Mouse (Mus musculus) 416B (cell line): Measurements from ENCODE around the gene Defa23.
"Not testable (repeated sequence)": the region's sequence is repeated elsewhere in the genome, so short reads cannot be mapped to it uniquely, and the experiment has no call there.

Experiments used
- DNase-seq: peaks from one replicate; pipeline ENCODE4 v3.0.0; 2011; ENCODE audit warnings: low read depth

Defa23 gene

DNA sequence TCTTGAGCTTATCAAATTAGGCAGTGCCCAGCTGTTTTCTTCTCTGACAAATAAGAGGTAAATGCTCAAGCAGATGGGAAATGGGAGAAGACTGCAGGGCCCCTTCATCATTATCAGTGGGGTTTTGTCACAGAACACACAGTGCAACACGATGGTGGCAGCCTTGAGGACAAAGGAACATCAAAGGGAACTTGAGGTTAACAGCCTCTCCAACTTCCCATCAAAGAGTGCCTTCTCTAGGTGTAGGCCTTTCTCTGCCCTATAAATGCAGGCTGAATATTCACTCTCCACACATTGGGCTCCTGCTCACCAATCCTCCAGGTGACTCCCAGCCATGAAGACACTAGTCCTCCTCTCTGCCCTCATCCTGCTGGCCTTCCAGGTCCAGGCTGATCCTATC, at the start of gene Defa23:
TSS of gene Defa23 (plus strand) at position 301 of the 400 bp plus-strand sequence.
- not testable (repeated sequence) for DNase-seq

DNA sequence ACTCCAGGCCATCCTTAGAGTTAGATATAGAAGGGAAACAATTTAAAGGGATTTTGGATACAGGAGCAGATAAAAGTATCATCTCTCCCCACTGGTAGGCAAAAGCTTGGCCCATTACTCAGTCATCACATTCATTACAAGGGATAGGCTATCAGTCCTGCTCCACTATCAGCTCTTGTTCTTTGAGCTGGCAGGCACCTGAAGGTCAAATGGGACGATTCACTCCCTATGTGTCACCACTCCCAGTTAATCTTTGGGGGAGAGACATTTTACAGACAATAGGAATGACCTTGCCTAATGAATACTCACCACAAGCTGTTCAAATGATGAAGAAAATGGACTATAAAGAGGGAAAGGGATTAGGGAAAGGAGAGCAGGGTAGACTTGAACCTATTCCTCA, 48.0 kb upstream of the Defa23 start:
- DNase-seq: no peak

DNA sequence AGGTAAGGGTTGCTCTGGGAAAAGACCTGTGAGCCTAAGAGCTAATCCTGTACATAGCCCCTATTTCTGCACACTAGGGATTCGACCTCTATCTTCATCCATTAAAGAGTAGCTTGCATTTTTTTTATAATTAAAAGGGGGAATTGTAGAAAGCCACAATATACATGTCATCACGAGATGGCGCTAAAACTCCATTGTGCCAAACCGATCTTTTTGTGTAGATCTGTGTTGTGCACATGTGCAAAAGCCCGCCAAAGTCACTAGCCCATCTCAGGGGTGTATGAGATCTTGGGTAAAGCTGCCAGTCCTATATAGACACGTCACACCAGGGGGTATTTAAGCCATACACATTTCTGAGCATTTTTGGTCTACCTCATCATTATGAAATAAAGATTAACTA, 46.3 kb upstream of the Defa23 start:
- DNase-seq: peak; percentile 63

DNA sequence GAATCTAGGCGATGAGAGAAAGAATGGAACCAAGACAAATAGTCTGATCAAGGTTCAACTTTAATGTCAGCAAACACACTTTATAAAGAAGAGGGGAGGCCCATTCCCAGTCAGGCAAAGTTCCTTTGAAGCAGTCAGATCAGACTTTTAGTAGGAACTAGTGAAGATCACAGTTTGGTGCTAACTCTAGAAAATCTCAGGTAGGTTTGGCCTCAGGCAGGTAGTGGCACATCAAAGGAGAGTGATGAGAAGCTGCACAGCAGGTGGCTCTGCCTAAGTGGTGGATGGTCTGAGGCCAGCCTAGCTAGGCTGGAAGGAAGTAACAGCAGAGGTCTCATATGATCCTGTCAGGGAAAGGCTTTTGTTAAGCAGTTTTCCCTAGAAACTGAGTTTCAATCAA, 44.3 kb upstream of the Defa23 start:
- not testable (repeated sequence) for DNase-seq

DNA sequence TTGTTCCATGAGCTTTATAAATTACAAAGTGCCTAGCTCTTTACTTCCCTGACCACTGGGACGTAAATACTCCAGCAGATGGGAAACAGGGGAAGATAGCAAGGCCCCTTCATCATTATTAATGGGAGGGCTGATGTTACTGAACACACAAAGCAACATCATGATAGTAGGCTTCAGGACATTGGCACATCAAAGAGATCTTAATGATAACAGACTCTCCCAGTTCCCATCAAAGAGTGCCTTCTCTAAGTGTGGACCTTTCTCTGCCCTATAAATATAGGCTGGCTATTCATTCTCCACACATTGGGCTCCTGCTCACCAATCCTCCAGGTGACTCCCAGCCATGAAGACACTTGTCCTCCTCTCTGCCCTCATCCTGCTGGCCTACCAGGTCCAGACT, 29.6 kb upstream of the Defa23 start, which contains the start of gene Defa21:
TSS of gene Defa21 (plus strand) at position 301 of the 400 bp plus-strand sequence.
- DNase-seq: not testable (repeated sequence)

DNA sequence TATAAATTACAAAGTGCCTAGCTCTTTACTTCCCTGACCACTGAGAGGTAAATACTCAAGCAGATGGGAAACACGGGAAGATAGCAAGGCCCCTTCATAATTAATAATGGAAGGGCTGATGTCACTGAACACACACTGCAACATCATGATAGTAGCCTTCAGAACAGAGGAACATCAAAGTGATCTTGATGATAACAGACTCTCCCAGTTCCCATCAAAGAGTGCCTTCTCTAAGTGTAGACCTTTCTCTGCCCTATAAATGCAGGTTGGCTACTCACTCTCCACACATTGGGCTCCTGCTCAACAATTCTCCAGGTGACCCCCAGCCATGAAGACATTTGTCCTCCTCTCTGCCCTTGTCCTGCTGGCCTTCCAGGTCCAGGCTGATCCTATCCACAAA, 9.9 kb downstream of the Defa23 start, which contains the start of gene Defa35:
TSS of gene Defa35 (plus strand) at position 301 of the 400 bp plus-strand sequence.
- DNase-seq: not testable (repeated sequence)

DNA sequence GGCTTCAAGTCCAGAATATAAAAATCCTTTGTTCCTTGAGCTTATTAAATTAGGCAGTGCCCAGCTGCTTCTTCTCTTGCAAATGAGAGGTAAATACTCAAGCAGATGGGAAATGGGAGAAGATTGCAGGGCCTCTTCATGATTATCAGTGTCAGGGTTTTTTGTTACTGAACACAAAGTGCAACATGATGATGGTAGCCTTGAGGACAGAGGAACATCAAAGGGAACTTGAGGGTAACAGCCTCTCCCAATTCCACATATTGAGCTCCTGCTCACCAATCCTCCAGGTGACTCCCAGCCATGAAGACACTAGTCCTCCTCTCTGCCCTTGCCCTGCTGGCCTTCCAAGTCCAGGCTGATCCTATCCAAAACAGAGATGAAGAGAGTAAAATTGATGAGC, 29.3 kb downstream of the Defa23 start, which contains the start of gene Defa25:
TSS of gene Defa25 (plus strand) at position 301 of the 400 bp plus-strand sequence.
- not testable (repeated sequence) for DNase-seq

DNA sequence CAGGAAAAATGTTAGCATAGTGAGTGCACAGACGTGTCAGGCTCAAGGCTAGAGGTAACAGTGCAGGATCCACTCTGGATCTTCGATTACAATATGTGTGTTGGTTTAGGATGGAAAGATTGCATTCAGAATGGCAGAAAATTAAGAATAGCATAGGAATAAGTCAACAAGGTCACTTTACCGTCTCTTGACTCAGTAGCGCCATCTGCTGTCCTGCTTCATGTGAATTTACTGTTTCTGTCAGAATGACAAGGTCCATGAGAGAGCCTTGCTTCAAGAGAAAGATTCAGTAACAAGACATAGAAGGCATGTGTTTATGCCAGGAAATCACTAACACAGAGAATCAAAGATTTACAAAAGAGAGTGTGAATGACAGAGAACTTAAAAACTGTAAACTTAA, 38.3 kb downstream of the Defa23 start:
- peak; percentile 60 for DNase-seq

DNA sequence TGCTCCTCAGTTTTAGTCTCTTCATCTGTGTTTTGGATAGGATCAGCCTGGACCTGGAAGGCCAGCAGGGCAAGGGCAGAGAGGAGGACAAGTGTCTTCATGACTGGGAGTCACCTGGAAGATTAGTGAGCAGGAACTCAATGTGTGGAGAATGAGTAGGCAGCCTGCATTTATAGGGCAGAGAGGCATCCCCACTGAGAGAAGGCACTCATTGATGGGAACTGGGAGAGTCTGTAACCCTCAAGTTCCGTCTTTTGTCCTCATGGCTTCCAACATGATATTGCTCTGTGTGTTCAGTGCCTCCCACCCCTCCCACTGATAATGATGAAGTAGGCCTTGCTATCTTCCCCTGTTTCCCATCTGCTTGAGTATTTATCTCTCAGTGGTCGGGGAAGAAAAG, 41.1 kb downstream of the Defa23 start, which contains the start of gene Gm14851:
TSS of gene Gm14851 (minus strand) at position 101 of the 400 bp plus-strand sequence.
- not testable (repeated sequence) for DNase-seq
